ENCODE assay signal across 28 mouse cellular contexts in the genomic region with DNA sequence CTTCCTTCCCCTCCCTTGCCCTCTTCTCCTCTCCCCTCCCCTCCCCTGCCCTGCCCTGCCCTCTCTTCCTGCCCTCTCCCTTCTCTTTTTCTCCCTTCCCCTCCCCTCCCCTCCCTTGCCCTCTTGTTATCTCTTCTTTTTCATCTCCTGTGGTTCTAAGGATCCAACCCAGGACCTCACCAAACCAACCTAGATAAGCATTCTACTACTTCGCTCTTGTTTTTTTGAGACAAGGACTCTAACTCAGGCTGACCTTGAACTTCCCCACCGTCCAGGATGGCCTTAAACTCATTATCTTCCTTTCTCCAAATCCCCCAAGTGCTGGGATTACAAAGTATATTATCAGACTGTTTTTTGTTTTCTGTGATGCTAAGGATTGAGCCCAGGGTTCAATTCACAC. TPM values are rescaled to one million over a fixed set of nuclear protein-coding genes. Genes with fewer than 3 reads are reported as not detected.
"Had no signal": no experiment of that assay in that cellular context is flagged by ENCODE, and none has a peak within 500 bp of the region (broad histone marks: within the 10 kb centered on the region; RNA-seq: fewer than 3 reads in every experiment).

No protein-coding gene starts in this region.

- H3K27ac ChIP-seq: limb, embryonic 10.5 days; limb, embryonic 13.5 days; liver, embryonic 12.5 days; liver, embryonic 15.5 days; lung, embryonic 15.5 days; midbrain, embryonic 12.5 days; midbrain, embryonic 15.5 days; neural tube, embryonic 12.5 days; neural tube, embryonic 15.5 days; stomach, postnatal 0 days had no signal

- H3K4me3 ChIP-seq: limb, embryonic 10.5 days; limb, embryonic 13.5 days; liver, embryonic 12.5 days; liver, embryonic 15.5 days; lung, embryonic 15.5 days; midbrain, embryonic 12.5 days; midbrain, embryonic 15.5 days; neural tube, embryonic 12.5 days; neural tube, embryonic 15.5 days had no signal

- ATAC-seq: intestine, postnatal 0 days; liver, embryonic 12.5 days; midbrain, embryonic 15.5 days had no signal

- H3K36me3 ChIP-seq: limb, embryonic 10.5 days; limb, embryonic 13.5 days; liver, embryonic 12.5 days; liver, embryonic 15.5 days; lung, embryonic 15.5 days; midbrain, embryonic 12.5 days; midbrain, embryonic 15.5 days; neural tube, embryonic 12.5 days; neural tube, embryonic 15.5 days had no signal

- DNase-seq: kidney, adult 2 months; kidney, postnatal 10 days; kidney, postnatal 4 days; liver; lung, postnatal 10 days; lung, postnatal 36 days; right cerebral cortex, adult 18-20 months; right cerebral cortex, postnatal 14 days; right cerebral cortex, postnatal 4 days had no signal

- H3K9me3 ChIP-seq: limb, embryonic 10.5 days; limb, embryonic 13.5 days; liver, embryonic 12.5 days; liver, embryonic 15.5 days; lung, embryonic 15.5 days; midbrain, embryonic 12.5 days; midbrain, embryonic 15.5 days; neural tube, embryonic 12.5 days; neural tube, embryonic 15.5 days had no signal

- H3K9ac ChIP-seq: limb, embryonic 13.5 days; liver, embryonic 12.5 days; liver, embryonic 15.5 days; lung, embryonic 15.5 days; midbrain, embryonic 12.5 days; midbrain, embryonic 15.5 days; neural tube, embryonic 12.5 days; neural tube, embryonic 15.5 days had no signal

- H3K4me1 ChIP-seq: limb, embryonic 10.5 days; limb, embryonic 13.5 days; liver, embryonic 12.5 days; liver, embryonic 15.5 days; lung, embryonic 15.5 days; midbrain, embryonic 12.5 days; midbrain, embryonic 15.5 days; neural tube, embryonic 12.5 days; neural tube, embryonic 15.5 days had no signal

- H3K4me2 ChIP-seq: limb, embryonic 13.5 days; liver, embryonic 12.5 days; liver, embryonic 15.5 days; lung, embryonic 15.5 days; midbrain, embryonic 12.5 days; midbrain, embryonic 15.5 days; neural tube, embryonic 12.5 days; neural tube, embryonic 15.5 days had no signal

- H3K27me3 ChIP-seq: limb, embryonic 13.5 days; liver, embryonic 12.5 days; liver, embryonic 15.5 days; lung, embryonic 15.5 days; midbrain, embryonic 12.5 days; midbrain, embryonic 15.5 days; neural tube, embryonic 12.5 days; neural tube, embryonic 15.5 days had no signal

RNA-seq across cellular contexts. Expression of gene Il2ra, which starts 10.2 kb away (rescaled TPM):
- total RNA-seq: left cerebral cortex, postnatal 25 days had no signal
- polyA plus RNA-seq: kidney, embryonic 14.5 days; limb, embryonic 10.5 days; limb, embryonic 13.5 days; liver, embryonic 12.5 days; liver, embryonic 15.5 days; neural tube, embryonic 12.5 days; neural tube, embryonic 15.5 days; stomach, embryonic 14.5 days; stomach, postnatal 0 days had no signal

RNA-seq across cellular contexts. Expression of gene Gm17490, which starts 26.7 kb away (rescaled TPM):
- total RNA-seq: layer of hippocampus, adult 18-20 months; layer of hippocampus, postnatal 25 days; left cerebral cortex, adult 18-20 months; left cerebral cortex, postnatal 25 days had no signal
- polyA plus RNA-seq: intestine, postnatal 0 days; kidney, adult 2 months; kidney, embryonic 14.5 days; limb, embryonic 10.5 days; limb, embryonic 13.5 days; liver, embryonic 12.5 days; liver, embryonic 15.5 days; lung, embryonic 15.5 days; midbrain, embryonic 12.5 days; midbrain, embryonic 15.5 days; neural tube, embryonic 12.5 days; neural tube, embryonic 15.5 days; stomach, embryonic 14.5 days; stomach, postnatal 0 days; thymus, adult 2 months; urinary bladder, adult 2 months had no signal
